Mouse (Mus musculus) cerebellum, adult 9-10 months (tissue): ENCODE data around the gene B430305J03Rik.

Experiments used
- DNase-seq: peaks from one replicate; pipeline ENCODE4 v3.0.0; 2022

The B430305J03Rik gene

GRCm38 (mm10) chr3:61348036-61348614 lies 17.6 kb downstream of the B430305J03Rik start:
- DNase-seq = no peak

DNA sequence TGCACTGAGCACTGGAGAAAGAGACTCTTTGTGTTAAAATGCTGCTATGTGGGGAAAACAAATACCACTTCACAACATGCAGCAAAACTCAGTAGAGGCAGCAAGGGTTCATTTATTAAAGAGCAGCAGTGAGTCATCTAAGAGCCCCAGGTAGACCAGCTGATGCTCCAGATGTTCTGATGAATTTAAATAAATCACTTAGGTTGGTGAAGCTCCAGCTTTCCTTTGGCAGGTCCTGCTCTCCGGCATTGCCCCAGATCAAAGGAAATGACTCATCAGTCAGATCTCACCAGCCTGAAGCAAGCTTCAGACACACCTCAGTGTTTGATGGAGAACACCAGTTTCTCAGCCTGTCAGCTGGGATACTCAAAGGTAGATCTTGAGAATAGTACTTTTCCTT lies 20.1 kb downstream of the B430305J03Rik start:
- DNase-seq = no peak

DNA sequence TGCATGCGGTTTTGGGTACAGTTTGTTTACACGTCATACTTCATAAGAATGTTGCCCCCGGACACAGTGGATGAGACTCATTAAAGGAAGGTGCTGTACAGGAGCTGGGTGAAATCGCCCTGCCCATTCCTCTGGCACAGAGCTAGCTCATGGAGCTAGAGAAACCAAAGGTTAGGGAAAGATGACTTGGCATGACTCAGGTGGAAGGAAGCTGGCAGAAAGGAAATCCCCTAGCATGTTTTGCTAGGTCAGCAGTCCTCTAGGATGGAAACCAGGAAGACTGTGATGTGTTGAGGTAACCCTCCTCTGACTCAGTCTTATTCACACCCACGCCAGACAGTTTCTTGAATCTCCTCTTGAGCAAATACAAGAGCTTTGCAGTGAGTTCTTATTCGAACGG lies 21.7 kb downstream of the B430305J03Rik start:
- no peak for DNase-seq

GRCm38 (mm10) chr3:61340321-61340720 lies 25.4 kb downstream of the B430305J03Rik start:
- DNase-seq = no peak

- DNase-seq = no peak
Observed at GRCm38 (mm10) chr3:61337230-61337629, 28.5 kb downstream of the B430305J03Rik start.

GRCm38 (mm10) chr3:61336205-61336604 lies 29.5 kb downstream of the B430305J03Rik start:
- DNase-seq = no peak

GRCm38 (mm10) chr3:61321632-61322031 lies 44.1 kb downstream of the B430305J03Rik start:
- DNase-seq = no peak

- DNase-seq = no peak
Observed at GRCm38 (mm10) chr3:61320031-61320430, 45.7 kb downstream of the B430305J03Rik start.

- no peak for DNase-seq
Observed at GRCm38 (mm10) chr3:61315002-61315401, 50.7 kb downstream of the B430305J03Rik start.
